Mouse (Mus musculus) limb, embryonic 13.5 days (tissue): ENCODE results near the gene Wnt11. TPM values are rescaled to one million over a fixed set of nuclear protein-coding genes. Genes with fewer than 3 reads are reported as not detected.

Source experiments
- ATAC-seq: fragments of 200-750 bp; cut with Nextera tagmentation; 2 replicates; pipeline ENCODE4 v1.8.0; 2017; ENCODE audit warnings: low read depth, moderate number of reproducible peaks, moderate TSS enrichment; ENCODE audit not compliant: low FRiP score
- H3K27ac ChIP-seq: fragments of 300-500 bp; sonication (generic); 2 replicates; pipeline ENCODE4 v1.5.1; 2015; ENCODE audit warnings: inconsistent platforms, mild to moderate bottlenecking, moderate library complexity
- H3K27me3 ChIP-seq: fragments of 300-500 bp; sonication (generic); 2 replicates; pipeline ENCODE4 v1.6.1; 2015; ENCODE audit warnings: mild to moderate bottlenecking, inconsistent platforms
- H3K36me3 ChIP-seq: fragments of 300-500 bp; sonication (generic); 2 replicates; pipeline ENCODE4 v1.6.1; 2015; ENCODE audit warnings: inconsistent platforms, mild to moderate bottlenecking, moderate library complexity
- H3K4me1 ChIP-seq: fragments of 300-500 bp; sonication (generic); 2 replicates; pipeline ENCODE4 v1.6.1; 2015; ENCODE audit warnings: inconsistent platforms
- H3K4me2 ChIP-seq: fragments of 300-500 bp; sonication (generic); replicated peaks from 2 replicates; pipeline ENCODE4 v1.6.1; 2015; ENCODE audit warnings: inconsistent platforms, mild to moderate bottlenecking, moderate library complexity
- H3K4me3 ChIP-seq: fragments of 300-500 bp; sonication (generic); 2 replicates; pipeline ENCODE4 v1.5.1; 2015; ENCODE audit warnings: moderate library complexity, mild to moderate bottlenecking, inconsistent platforms
- H3K9ac ChIP-seq: fragments of 300-500 bp; sonication (generic); 2 replicates; pipeline ENCODE4 v1.6.1; 2015; ENCODE audit warnings: mild to moderate bottlenecking, inconsistent platforms
- H3K9me3 ChIP-seq: fragments of 300-500 bp; sonication (generic); 2 replicates; pipeline ENCODE4 v1.6.1; 2016; ENCODE audit warnings: inconsistent platforms
- WGBS: fragments of 180-500 bp; shearing (Covaris S2); methylation state at CpG from one replicate; pipeline ENCODE4 v1.1.7; 2015; 5-methylcytosine and 5-hydroxymethylcytosine counted together
- polyA plus RNA-seq: library from polyadenylated mRNA; unstranded; fragments of >200 nt; fragmentation: Nextera tagmentation; extraction: Ambion mirVana; gene quantifications from 2 replicates; pipeline ENCODE4 v1.2.1, GENCODE M21; 2015

Gene Wnt11
- polyA plus RNA-seq, 1 experiment from 2014 or later: 37.2 TPM

DNA sequence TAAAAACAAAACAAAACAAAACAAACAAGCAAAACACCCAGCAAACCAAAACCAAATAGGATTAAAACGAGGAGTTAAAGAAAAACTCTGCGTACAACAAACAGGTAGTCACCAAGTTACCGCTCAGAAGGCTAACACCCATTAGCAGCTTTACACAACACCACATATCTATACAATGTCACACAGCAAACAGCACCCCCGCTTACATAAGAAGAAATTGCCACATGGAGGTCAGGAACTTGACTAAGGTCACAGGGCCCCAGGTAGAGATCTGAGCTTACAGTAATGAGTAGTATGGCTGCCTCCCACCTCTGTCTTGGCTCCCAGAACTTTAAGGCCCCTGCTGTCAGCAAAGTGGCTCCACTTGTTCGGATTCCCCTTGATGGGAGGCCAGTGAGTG is 59.4 kb downstream of the Wnt11 start:
- no peak for ATAC-seq
- Histone ChIP-seq H3K4me2 (no peak overlapping the region), H3K27ac (peak overlapping the region; percentile 52; the same call in 1 of the 2 replicates), H3K27me3 (peaks cover 24% of the 10 kb centered on the region), H3K9ac (no peak overlapping the region), H3K9me3 (no peaks in the 10 kb centered on the region), H3K4me1 (peaks cover 68% of the 10 kb centered on the region), H3K4me3 (no peak overlapping the region), H3K36me3 (no peaks in the 10 kb centered on the region)
- 89% methylated on average over 5 of the region's 5 CpGs for WGBS

GRCm38 (mm10) chr7:98894768-98895167 is 59.9 kb downstream of the Wnt11 start:
- no peak for ATAC-seq

DNA sequence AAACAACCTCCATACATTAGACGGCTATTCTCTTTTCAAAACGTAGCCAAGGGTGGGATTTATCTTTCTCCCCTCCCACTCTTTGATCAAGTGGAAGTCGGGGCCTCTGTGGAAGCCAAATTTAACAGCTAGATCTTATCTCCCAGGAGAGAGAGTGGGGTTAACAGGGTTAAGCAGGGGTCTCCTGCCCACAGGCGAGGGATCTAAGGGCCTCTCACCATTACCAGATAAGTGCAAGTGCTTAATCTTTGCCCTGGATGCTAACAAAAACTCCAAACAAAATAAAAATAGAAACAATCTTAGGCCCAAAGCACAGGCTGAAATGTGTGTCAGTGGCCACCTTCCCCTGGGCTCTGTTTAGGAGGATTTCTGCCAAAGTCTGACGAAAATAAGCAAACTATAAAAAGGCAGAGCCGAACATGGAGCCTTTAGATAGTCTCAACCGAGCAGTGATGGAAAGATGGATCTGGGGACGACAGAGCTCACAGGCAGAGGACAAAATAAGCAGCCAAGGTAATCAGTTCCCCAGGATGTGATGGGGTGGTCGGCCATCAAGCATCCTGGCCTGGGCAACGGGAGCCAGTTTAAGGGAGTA is 60.7 kb downstream of the Wnt11 start:
- Histone ChIP-seq H3K36me3 (no peaks in the 10 kb centered on the region), H3K9me3 (no peaks in the 10 kb centered on the region), H3K4me2 (no peak overlapping the region), H3K27ac (peak overlapping the region; percentile 39; the same call in 1 of the 2 replicates), H3K9ac (no peak overlapping the region), H3K27me3 (peaks cover 24% of the 10 kb centered on the region), H3K4me3 (no peak overlapping the region), H3K4me1 (peaks cover 67% of the 10 kb centered on the region)
- 21% methylated on average over 10 of the region's 10 CpGs for WGBS
- ATAC-seq: no peak; the same call in 1 of the 2 replicates

More at GRCm38 (mm10) chr7:98894768-98895167, 59.9 kb downstream of the Wnt11 start:
- peaks cover 24% of the 10 kb centered on the region for H3K27me3 ChIP-seq
- WGBS: 36% methylated on average over 5 of the region's 5 CpGs
- peaks cover 67% of the 10 kb centered on the region for H3K4me1 ChIP-seq
- no peak overlapping the region for H3K9ac ChIP-seq
- peak overlapping the region; percentile 52; the same call in 1 of the 2 replicates for H3K27ac ChIP-seq
- no peak overlapping the region for H3K4me2 ChIP-seq
- H3K36me3 ChIP-seq: no peaks in the 10 kb centered on the region
- no peaks in the 10 kb centered on the region for H3K9me3 ChIP-seq
- no peak overlapping the region for H3K4me3 ChIP-seq

DNA sequence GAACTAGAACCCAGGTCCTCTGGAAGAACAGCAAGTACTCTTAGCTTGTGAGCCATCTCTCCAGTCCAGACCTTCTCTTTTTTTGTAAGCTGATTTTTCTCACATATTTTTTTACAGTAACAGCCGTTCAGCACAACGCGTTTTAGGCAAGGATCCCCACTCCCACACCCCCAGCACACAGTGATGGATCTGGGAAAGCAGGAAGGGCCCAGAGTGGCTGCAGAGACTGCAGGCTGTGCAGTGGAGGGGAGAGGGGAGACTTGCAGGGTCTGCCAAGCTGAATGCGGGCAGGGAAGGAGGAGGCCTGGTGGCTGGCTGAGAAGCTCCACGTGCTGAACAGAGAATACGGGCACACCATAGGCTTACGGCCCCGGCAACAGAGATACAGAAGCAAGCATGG is 62.4 kb downstream of the Wnt11 start:
- Histone ChIP-seq H3K27ac (peak overlapping the region; percentile 69; the same call in 1 of the 2 replicates), H3K4me1 (peaks cover 58% of the 10 kb centered on the region)

GRCm38 (mm10) chr7:98899815-98900214 is 64.9 kb downstream of the Wnt11 start:
- Histone ChIP-seq H3K9me3 (no peaks in the 10 kb centered on the region), H3K9ac (no peak overlapping the region), H3K4me1 (peaks cover 62% of the 10 kb centered on the region), H3K36me3 (no peaks in the 10 kb centered on the region), H3K4me2 (0 out of 2 replicates have a peak overlapping the region, but pooled peaks have one; percentile 2), H3K27ac (no peak overlapping the region; the same call in 1 of the 2 replicates), H3K27me3 (peaks cover 38% of the 10 kb centered on the region), H3K4me3 (no peak overlapping the region)
- WGBS: 31% methylated on average over 4 of the region's 4 CpGs
- ATAC-seq: no peak

More for the DNA sequence above, 62.4 kb downstream of the Wnt11 start:
- WGBS: 92% methylated on average over 8 of the region's 8 CpGs
- ATAC-seq: no peak
- Histone ChIP-seq H3K4me3 (no peak overlapping the region), H3K36me3 (no peaks in the 10 kb centered on the region), H3K9ac (no peak overlapping the region), H3K9me3 (no peaks in the 10 kb centered on the region), H3K4me2 (no peak overlapping the region), H3K27me3 (peaks cover 25% of the 10 kb centered on the region)

- Histone ChIP-seq H3K4me1 (peaks cover 62% of the 10 kb centered on the region), H3K27ac (no peak overlapping the region), H3K36me3 (no peaks in the 10 kb centered on the region), H3K4me2 (no peak overlapping the region), H3K9ac (no peak overlapping the region), H3K27me3 (peaks cover 49% of the 10 kb centered on the region), H3K9me3 (no peaks in the 10 kb centered on the region), H3K4me3 (no peak overlapping the region)
- ATAC-seq: no peak
- 95% methylated on average over 1 of the region's 1 CpGs for WGBS
Observed at GRCm38 (mm10) chr7:98901120-98901519, 66.2 kb downstream of the Wnt11 start.

GRCm38 (mm10) chr7:98903884-98904283 is 69.0 kb downstream of the Wnt11 start:
- Histone ChIP-seq H3K4me2 (no peak overlapping the region), H3K27ac (no peak overlapping the region), H3K36me3 (no peaks in the 10 kb centered on the region), H3K9ac (no peak overlapping the region), H3K27me3 (peaks cover 39% of the 10 kb centered on the region), H3K4me1 (peaks cover 52% of the 10 kb centered on the region), H3K9me3 (no peaks in the 10 kb centered on the region), H3K4me3 (no peak overlapping the region)
- ATAC-seq: no peak
- 46% methylated on average over 5 of the region's 5 CpGs for WGBS

Other genes with a start within 250 kb of the Wnt11 start
- gene Emsy, start 178.3 kb upstream of the Wnt11 start, polyA plus RNA-seq: 27.6 and 33.1 TPM in 2 replicates
- gene Thap12, start 132.0 kb upstream of the Wnt11 start, polyA plus RNA-seq: 69.9 and 73.9 TPM in 2 replicates